Mouse (Mus musculus) lung, embryonic 15.5 days (tissue): ENCODE results near the gene Gm17571. TPM values are rescaled to one million over a fixed set of nuclear protein-coding genes. Genes with fewer than 3 reads are reported as not detected.

Experiments used
- ATAC-seq: fragments of 200-750 bp; cut with Nextera tagmentation; 2 replicates; pipeline ENCODE4 v1.8.0; 2017; ENCODE audit warnings: moderate number of reproducible peaks, borderline replicate concordance; ENCODE audit not compliant: low FRiP score, low TSS enrichment; ENCODE audit errors: extremely low read depth
- H3K27ac ChIP-seq: fragments of 300-500 bp; sonication (generic); 2 replicates; pipeline ENCODE4 v1.5.1; 2015; ENCODE audit warnings: moderate library complexity, mild to moderate bottlenecking, inconsistent platforms
- H3K27me3 ChIP-seq: fragments of 300-500 bp; sonication (generic); 2 replicates; pipeline ENCODE4 v1.6.1; 2015; ENCODE audit warnings: inconsistent platforms
- H3K36me3 ChIP-seq: fragments of 300-500 bp; sonication (generic); 2 replicates; pipeline ENCODE4 v1.6.1; 2015; ENCODE audit warnings: inconsistent platforms
- H3K4me1 ChIP-seq: fragments of 300-500 bp; sonication (generic); 2 replicates; pipeline ENCODE4 v1.6.1; 2015; ENCODE audit warnings: inconsistent platforms
- H3K4me2 ChIP-seq: fragments of 300-500 bp; sonication (generic); 2 replicates; pipeline ENCODE4 v1.6.1; 2015; ENCODE audit warnings: inconsistent platforms, mild to moderate bottlenecking, moderate library complexity
- H3K4me3 ChIP-seq: fragments of 300-500 bp; sonication (generic); 2 replicates; pipeline ENCODE4 v1.5.1; 2015; ENCODE audit warnings: mild to moderate bottlenecking, inconsistent platforms
- H3K9ac ChIP-seq: fragments of 300-500 bp; sonication (generic); 2 replicates; pipeline ENCODE4 v1.6.1; 2015; ENCODE audit warnings: inconsistent platforms
- H3K9me3 ChIP-seq: fragments of 300-500 bp; sonication (generic); 2 replicates; pipeline ENCODE4 v1.6.1; 2016; ENCODE audit warnings: inconsistent platforms
- WGBS: fragments of 180-500 bp; shearing (Covaris S2); methylation state at CpG from one replicate; pipeline ENCODE4 v1.1.7; 2015; 5-methylcytosine and 5-hydroxymethylcytosine counted together
- polyA plus RNA-seq: library from polyadenylated mRNA; unstranded; fragments of >200 nt; fragmentation: Nextera tagmentation; extraction: Ambion mirVana; gene quantifications from 2 replicates; pipeline ENCODE4 v1.2.1, GENCODE M21; 2015

The Gm17571 gene
- polyA plus RNA-seq = not detected in 2 replicates

- peaks cover 29% of the 10 kb centered on the region for H3K4me1 ChIP-seq
- no peaks in the 10 kb centered on the region for H3K36me3 ChIP-seq
- peak within 1 kb of the TSS; percentile 31; the same call in 1 of the 2 replicates for H3K27ac ChIP-seq
- ATAC-seq = peak; percentile 14; the same call in 1 of the 2 replicates
- no peaks in the 10 kb centered on the region for H3K9me3 ChIP-seq
- no peak within 1 kb of the TSS for H3K9ac ChIP-seq
- H3K27me3 ChIP-seq = no peaks in the 10 kb centered on the region
- no peak within 1 kb of the TSS for H3K4me2 ChIP-seq
- WGBS = 30% methylated on average over 4 of the region's 4 CpGs
- H3K4me3 ChIP-seq = no peak within 1 kb of the TSS
Measured at GRCm38 (mm10) chr9:13446703-13447285, at the start of gene Gm17571. Gm17571 (minus strand) TSS chr9:13446753.

- H3K9ac ChIP-seq = no peak overlapping the region
- H3K4me3 ChIP-seq = no peak overlapping the region
- H3K27ac ChIP-seq = no peak overlapping the region
- no peak for ATAC-seq
- no peak overlapping the region for H3K4me2 ChIP-seq
- no peaks in the 10 kb centered on the region for H3K36me3 ChIP-seq
- no peaks in the 10 kb centered on the region for H3K27me3 ChIP-seq
- H3K9me3 ChIP-seq = no peaks in the 10 kb centered on the region
- H3K4me1 ChIP-seq = peaks cover 31% of the 10 kb centered on the region
Measured at GRCm38 (mm10) chr9:13495530-13495929, 49.0 kb upstream of the Gm17571 start.

GRCm38 (mm10) chr9:13493746-13494145 is 47.2 kb upstream of the Gm17571 start:
- no peaks in the 10 kb centered on the region for H3K27me3 ChIP-seq
- no peak overlapping the region for H3K4me3 ChIP-seq
- no peaks in the 10 kb centered on the region for H3K36me3 ChIP-seq
- no peak overlapping the region for H3K4me2 ChIP-seq
- no peaks in the 10 kb centered on the region for H3K9me3 ChIP-seq
- peaks cover 38% of the 10 kb centered on the region for H3K4me1 ChIP-seq
- H3K9ac ChIP-seq = no peak overlapping the region
- no peak overlapping the region for H3K27ac ChIP-seq
- ATAC-seq = no peak
- 83% methylated on average over 2 of the region's 2 CpGs for WGBS

GRCm38 (mm10) chr9:13492807-13493206 is 46.3 kb upstream of the Gm17571 start:
- no peaks in the 10 kb centered on the region for H3K36me3 ChIP-seq
- H3K27me3 ChIP-seq = no peaks in the 10 kb centered on the region
- H3K9ac ChIP-seq = no peak overlapping the region
- no peak overlapping the region for H3K4me2 ChIP-seq
- H3K27ac ChIP-seq = no peak overlapping the region
- H3K9me3 ChIP-seq = no peaks in the 10 kb centered on the region
- H3K4me1 ChIP-seq = peaks cover 32% of the 10 kb centered on the region
- no peak for ATAC-seq
- H3K4me3 ChIP-seq = no peak overlapping the region
- 55% methylated on average over 2 of the region's 2 CpGs for WGBS

- Histone ChIP-seq H3K4me1 (peaks cover 28% of the 10 kb centered on the region), H3K27ac (no peak overlapping the region), H3K27me3 (no peaks in the 10 kb centered on the region), H3K4me3 (no peak overlapping the region), H3K36me3 (no peaks in the 10 kb centered on the region), H3K4me2 (no peak overlapping the region), H3K9me3 (no peaks in the 10 kb centered on the region), H3K9ac (no peak overlapping the region)
- no peak for ATAC-seq
- 57% methylated on average over 9 of the region's 9 CpGs for WGBS
Measured at GRCm38 (mm10) chr9:13491854-13492620, 45.5 kb upstream of the Gm17571 start.

GRCm38 (mm10) chr9:13491107-13491506 is 44.6 kb upstream of the Gm17571 start:
- Histone ChIP-seq H3K4me2 (no peak overlapping the region), H3K9me3 (no peaks in the 10 kb centered on the region), H3K9ac (no peak overlapping the region), H3K4me1 (peaks cover 35% of the 10 kb centered on the region), H3K27ac (0 out of 2 replicates have a peak overlapping the region, but pooled peaks have one; percentile 2), H3K36me3 (no peaks in the 10 kb centered on the region), H3K27me3 (no peaks in the 10 kb centered on the region), H3K4me3 (no peak overlapping the region)
- ATAC-seq = peak; percentile 72; the same call in 1 of the 2 replicates
- 29% methylated on average over 1 of the region's 1 CpGs for WGBS

GRCm38 (mm10) chr9:13485914-13486313 is 39.4 kb upstream of the Gm17571 start:
- 18% methylated on average over 1 of the region's 1 CpGs for WGBS
- H3K9me3 ChIP-seq = no peaks in the 10 kb centered on the region
- peak; percentile 56; the same call in 1 of the 2 replicates for ATAC-seq
- H3K4me2 ChIP-seq = no peak overlapping the region
- peaks cover 49% of the 10 kb centered on the region for H3K4me1 ChIP-seq
- H3K9ac ChIP-seq = no peak overlapping the region
- no peak overlapping the region for H3K4me3 ChIP-seq
- peak overlapping the region; percentile 68 for H3K27ac ChIP-seq
- no peaks in the 10 kb centered on the region for H3K27me3 ChIP-seq
- H3K36me3 ChIP-seq = no peaks in the 10 kb centered on the region

GRCm38 (mm10) chr9:13484267-13485240 is 38.0 kb upstream of the Gm17571 start:
- Histone ChIP-seq H3K4me1 (peaks cover 40% of the 10 kb centered on the region), H3K9me3 (no peaks in the 10 kb centered on the region), H3K27me3 (no peaks in the 10 kb centered on the region), H3K4me2 (peak overlapping the region; percentile 33), H3K36me3 (no peaks in the 10 kb centered on the region), H3K27ac (peak overlapping the region; percentile 76), H3K9ac (no peak overlapping the region), H3K4me3 (no peak overlapping the region)
- peak; percentile 58; the same call in 1 of the 2 replicates for ATAC-seq
- 36% methylated on average over 12 of the region's 12 CpGs for WGBS

GRCm38 (mm10) chr9:13483199-13484068 is 36.9 kb upstream of the Gm17571 start:
- H3K4me2 ChIP-seq = peak overlapping the region; percentile 33
- no peaks in the 10 kb centered on the region for H3K36me3 ChIP-seq
- no peak overlapping the region for H3K4me3 ChIP-seq
- H3K27ac ChIP-seq = peak overlapping the region; percentile 76
- WGBS = 49% methylated on average over 5 of the region's 5 CpGs
- no peak overlapping the region for H3K9ac ChIP-seq
- H3K4me1 ChIP-seq = peaks cover 40% of the 10 kb centered on the region
- H3K27me3 ChIP-seq = no peaks in the 10 kb centered on the region
- peak; percentile 43; the same call in 1 of the 2 replicates for ATAC-seq
- no peaks in the 10 kb centered on the region for H3K9me3 ChIP-seq

GRCm38 (mm10) chr9:13479275-13479674 is 32.7 kb upstream of the Gm17571 start:
- H3K9ac ChIP-seq = no peak overlapping the region
- H3K27me3 ChIP-seq = no peaks in the 10 kb centered on the region
- H3K4me3 ChIP-seq = no peak overlapping the region
- WGBS = 36% methylated on average over 4 of the region's 4 CpGs
- H3K27ac ChIP-seq = no peak overlapping the region
- H3K4me1 ChIP-seq = peaks cover 15% of the 10 kb centered on the region
- no peak for ATAC-seq
- no peaks in the 10 kb centered on the region for H3K36me3 ChIP-seq
- H3K4me2 ChIP-seq = no peak overlapping the region
- no peaks in the 10 kb centered on the region for H3K9me3 ChIP-seq

- H3K36me3 ChIP-seq = no peaks in the 10 kb centered on the region
- no peak overlapping the region for H3K4me3 ChIP-seq
- H3K27ac ChIP-seq = no peak overlapping the region
- H3K9ac ChIP-seq = no peak overlapping the region
- peaks cover 1% of the 10 kb centered on the region; the same call in 1 of the 2 replicates for H3K4me1 ChIP-seq
- H3K4me2 ChIP-seq = no peak overlapping the region
- H3K27me3 ChIP-seq = no peaks in the 10 kb centered on the region
- no peak for ATAC-seq
- 82% methylated on average over 5 of the region's 5 CpGs for WGBS
- no peaks in the 10 kb centered on the region for H3K9me3 ChIP-seq
Measured at GRCm38 (mm10) chr9:13474951-13475350, 28.4 kb upstream of the Gm17571 start.
